Comparison of ENCODE assay signal across 9 mouse cellular contexts in the genomic region with DNA sequence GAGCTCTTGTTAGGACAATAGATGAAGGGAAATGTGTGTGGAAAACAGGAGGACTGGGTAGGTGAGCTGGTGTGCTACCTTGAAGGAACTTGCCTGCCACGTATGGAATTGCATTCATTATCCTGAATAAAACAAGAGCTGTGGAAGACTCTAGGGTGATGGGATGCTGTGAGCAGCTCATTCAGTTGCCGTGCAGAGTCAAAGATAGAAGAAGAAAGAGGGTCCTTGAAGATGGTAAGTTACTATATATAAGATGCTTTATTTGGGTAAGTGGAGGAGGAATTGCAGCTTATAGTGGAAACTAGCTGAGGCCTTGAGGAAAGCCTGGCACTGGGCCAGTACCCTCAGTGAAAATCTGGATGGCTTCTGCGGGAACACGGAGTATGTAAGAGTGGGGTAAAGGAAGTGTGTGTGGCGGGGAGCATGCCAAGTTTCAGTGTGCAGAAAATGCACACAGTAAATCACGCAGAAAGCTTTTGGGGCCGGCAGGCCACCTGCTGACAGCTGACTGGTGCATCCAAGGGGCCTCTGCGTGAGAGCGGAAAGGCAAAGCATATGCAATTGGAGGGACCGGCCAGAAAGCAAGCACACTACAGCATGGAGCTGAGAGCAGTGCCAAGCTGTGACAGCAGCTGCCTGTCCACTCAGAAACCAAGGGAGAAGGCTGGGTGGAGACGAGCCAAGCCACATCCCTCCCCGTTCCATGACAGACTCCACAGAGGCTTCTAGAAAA.
DNase-seq lines count a peak whose midpoint lies in the region; ATAC-seq and TF ChIP-seq lines count a peak whose summit lies in the region.
"Had no signal": no experiment of that assay in that cellular context is flagged by ENCODE, and none has a peak within 500 bp of the region (broad histone marks: within the 10 kb centered on the region; RNA-seq: fewer than 3 reads in every experiment).

No protein-coding gene starts in this region.

- H3K36me3 ChIP-seq in kidney, adult 2 months (ENCODE audit: control insufficient read depth, insufficient read depth, low read length), result no peaks in the 10 kb centered on the region
- H3K36me3 ChIP-seq in forebrain, embryonic 16.5 days (ENCODE audit: control insufficient read depth, insufficient read depth), result no peaks in the 10 kb centered on the region
- H3K36me3 ChIP-seq in midbrain, embryonic 15.5 days (replicated peaks), result no peaks in the 10 kb centered on the region

- ATAC-seq in forebrain, embryonic 16.5 days, result peak; percentile 98
- ATAC-seq in midbrain, embryonic 15.5 days (replicated peaks), result peak; percentile 85
- ATAC-seq: Patski had no signal

- no peaks in the 10 kb centered on the region for H3K9me3 ChIP-seq in forebrain, embryonic 16.5 days (ENCODE audit: control insufficient read depth, low read length)
- no peaks in the 10 kb centered on the region for H3K9me3 ChIP-seq in midbrain, embryonic 15.5 days

- no peaks in the 10 kb centered on the region; the same call in 1 of the 2 replicates for H3K27me3 ChIP-seq in kidney, adult 2 months (replicated peaks; ENCODE audit: control insufficient read depth, insufficient read depth, low read length)
- no peaks in the 10 kb centered on the region for H3K27me3 ChIP-seq in forebrain, embryonic 16.5 days (replicated peaks; ENCODE audit: control insufficient read depth, insufficient read depth, low read length)
- no peaks in the 10 kb centered on the region for H3K27me3 ChIP-seq in midbrain, embryonic 15.5 days (replicated peaks)
- H3K27me3 ChIP-seq: Patski had no signal

- H3K4me1 ChIP-seq in kidney, adult 2 months (ENCODE audit: control insufficient read depth, insufficient read depth, low read length), result no peaks in the 10 kb centered on the region
- peaks cover 15% of the 10 kb centered on the region for H3K4me1 ChIP-seq in forebrain, embryonic 16.5 days (replicated peaks; ENCODE audit: control insufficient read depth, insufficient read depth, low read length)
- H3K4me1 ChIP-seq in midbrain, embryonic 15.5 days, result peaks cover 6% of the 10 kb centered on the region; the same call in 1 of the 2 replicates

- no peak overlapping the region for H3K27ac ChIP-seq in kidney, adult 2 months (ENCODE audit: insufficient read depth, low read depth, low read length)
- H3K27ac ChIP-seq in forebrain, embryonic 16.5 days (ENCODE audit: low read length), result peak overlapping the region; percentile 77
- H3K27ac ChIP-seq in midbrain, embryonic 15.5 days, result peak overlapping the region; percentile 56

- 0 out of 2 replicates have a peak overlapping the region, but pooled peaks have one; percentile 13 for H3K9ac ChIP-seq in forebrain, embryonic 16.5 days (replicated peaks; ENCODE audit: low read depth, low read length)
- H3K9ac ChIP-seq in midbrain, embryonic 15.5 days, result no peak overlapping the region

- DNase-seq in kidney, adult 2 months, result peak; percentile 7
- no peak for DNase-seq in kidney, adult 18-20 months
- peak; percentile 95 for DNase-seq in brain, embryonic 14.5 days (ENCODE audit: low read depth)
- peak; percentile 49 to 62 for DNase-seq in layer of hippocampus, postnatal 10 days (ENCODE audit: low spot score in 2 of 2)
- DNase-seq in embryo, embryonic 9.5 days (ENCODE audit: extremely low spot score), result no peak
- no peak for DNase-seq in embryo, embryonic 11 days

- TF ChIP-seq CTCF in kidney, adult 2 months (conservative IDR thresholded peaks at IDR 0.05; ENCODE audit: insufficient read depth, insufficient read length, low read depth, low read length), result no peak
- no peak for TF ChIP-seq CTCF in brain, embryonic 14.5 days (IDR thresholded peaks at IDR 0.05; ENCODE audit: borderline replicate concordance, extremely low read depth, insufficient read depth, insufficient read length)

- no peak for TF ChIP-seq POLR2A in kidney, adult 2 months (IDR thresholded peaks at IDR 0.05; ENCODE audit: low read depth, low read length)
- no peak for TF ChIP-seq POLR2A in brain, embryonic 14.5 days (IDR thresholded peaks at IDR 0.05; ENCODE audit: borderline replicate concordance, extremely low read depth, insufficient read depth, insufficient read length, poor library complexity, severe bottlenecking)

- no peak overlapping the region for H3K4me3 ChIP-seq in kidney, adult 2 months (ENCODE audit: insufficient read depth, low read depth, low read length)
- no peak overlapping the region for H3K4me3 ChIP-seq in forebrain, embryonic 16.5 days (replicated peaks; ENCODE audit: low read length)
- no peak overlapping the region for H3K4me3 ChIP-seq in midbrain, embryonic 15.5 days

- H3K4me2 ChIP-seq in forebrain, embryonic 16.5 days (ENCODE audit: low read length), result peak overlapping the region; percentile 39
- peak overlapping the region; percentile 24; the same call in 1 of the 2 replicates for H3K4me2 ChIP-seq in midbrain, embryonic 15.5 days

- WGBS in kidney, adult 2 months, result 51% methylated on average over 12 of the region's 12 CpGs
- WGBS in forebrain, embryonic 16.5 days, result 12% methylated on average over 12 of the region's 12 CpGs
- 48% methylated on average over 12 of the region's 12 CpGs for WGBS in midbrain, embryonic 15.5 days

Comparison
In these comparisons a context has a peak if more than half of its experiments do, and no peak if none do; other contexts are left out.
1. DNase-seq: peak in kidney, adult 2 months (single experiment), brain, embryonic 14.5 days (single experiment) and layer of hippocampus, postnatal 10 days (2 of 2); none in kidney, adult 18-20 months (single experiment), embryo, embryonic 9.5 days (single experiment) and embryo, embryonic 11 days (single experiment).